Mouse (Mus musculus): ENCODE measurements around the gene Emc8.

Emc8 gene

GRCm38 (mm10) chr8:120668374-120668905 is at the start of gene Emc8:
Gene Emc8, minus strand, starts transcription at chr8:120668573.
- no peak for DNase-seq

- DNase-seq: no peak
These were observed 47.8 kb upstream of the Emc8 start for GRCm38 (mm10) chr8:120715996-120716680.

- DNase-seq: no peak
These were observed 46.8 kb upstream of the Emc8 start for GRCm38 (mm10) chr8:120715200-120715599.

GRCm38 (mm10) chr8:120709176-120709575 is 40.8 kb upstream of the Emc8 start:
- DNase-seq: no peak

- no peak for DNase-seq
These were observed 37.8 kb upstream of the Emc8 start for GRCm38 (mm10) chr8:120706193-120706592.

GRCm38 (mm10) chr8:120705163-120705562 is 36.8 kb upstream of the Emc8 start:
- DNase-seq: no peak

GRCm38 (mm10) chr8:120704203-120704602 is 35.8 kb upstream of the Emc8 start:
- no peak for DNase-seq

- DNase-seq: peak; percentile 69
These were observed 33.5 kb upstream of the Emc8 start for GRCm38 (mm10) chr8:120701758-120702465.

GRCm38 (mm10) chr8:120700053-120700452 is 31.7 kb upstream of the Emc8 start:
- no peak for DNase-seq

GRCm38 (mm10) chr8:120699565-120699964 is 31.2 kb upstream of the Emc8 start:
- DNase-seq: no peak

GRCm38 (mm10) chr8:120699079-120699478 is 30.7 kb upstream of the Emc8 start:
- no peak for DNase-seq

GRCm38 (mm10) chr8:120698426-120698825 is 30.1 kb upstream of the Emc8 start:
- no peak for DNase-seq

GRCm38 (mm10) chr8:120697979-120698272 is 29.6 kb upstream of the Emc8 start:
- DNase-seq: no peak

GRCm38 (mm10) chr8:120697154-120697978 is 29.0 kb upstream of the Emc8 start:
- DNase-seq: peak; percentile 79

- DNase-seq: no peak
These were observed 28.2 kb upstream of the Emc8 start for GRCm38 (mm10) chr8:120696401-120697153.

- no peak for DNase-seq
These were observed 25.6 kb upstream of the Emc8 start for GRCm38 (mm10) chr8:120693861-120694493.

GRCm38 (mm10) chr8:120692934-120693333 is 24.6 kb upstream of the Emc8 start:
- no peak for DNase-seq

- DNase-seq: no peak
These were observed 20.1 kb upstream of the Emc8 start for GRCm38 (mm10) chr8:120688511-120688910.

GRCm38 (mm10) chr8:120687786-120688185 is 19.4 kb upstream of the Emc8 start:
- DNase-seq: no peak

GRCm38 (mm10) chr8:120686576-120686975 is 18.2 kb upstream of the Emc8 start:
- no peak for DNase-seq

GRCm38 (mm10) chr8:120686051-120686450 is 17.7 kb upstream of the Emc8 start:
- DNase-seq: peak; percentile 90

GRCm38 (mm10) chr8:120685591-120685990 is 17.2 kb upstream of the Emc8 start:
- no peak for DNase-seq

All from layer of hippocampus, adult 9-11 months (tissue).